Mouse (Mus musculus) G1E (cell line): Measurements from ENCODE around the gene Gzmm.

ENCODE experiments used
- CTCF ChIP-seq: IDR thresholded peaks from 2 replicates; pipeline ENCODE4 v1.5.1; 2012; ENCODE audit warnings: low read depth, low read length, inconsistent platforms, mixed read lengths
- GATA1 ChIP-seq: IDR thresholded peaks from 2 replicates; pipeline ENCODE4 v1.6.1; 2012; ENCODE audit warnings: borderline replicate concordance, low read length, inconsistent platforms, mixed read lengths
- GATA2 ChIP-seq: IDR thresholded peaks from 2 replicates; pipeline ENCODE4 v1.6.1; 2012; ENCODE audit warnings: low read depth, low read length, inconsistent platforms, borderline replicate concordance
- TAL1 ChIP-seq: conservative IDR thresholded peaks from 2 replicates; pipeline ENCODE4 v1.6.1; 2012; ENCODE audit warnings: low read depth, low read length, inconsistent platforms, mixed read lengths

DNA sequence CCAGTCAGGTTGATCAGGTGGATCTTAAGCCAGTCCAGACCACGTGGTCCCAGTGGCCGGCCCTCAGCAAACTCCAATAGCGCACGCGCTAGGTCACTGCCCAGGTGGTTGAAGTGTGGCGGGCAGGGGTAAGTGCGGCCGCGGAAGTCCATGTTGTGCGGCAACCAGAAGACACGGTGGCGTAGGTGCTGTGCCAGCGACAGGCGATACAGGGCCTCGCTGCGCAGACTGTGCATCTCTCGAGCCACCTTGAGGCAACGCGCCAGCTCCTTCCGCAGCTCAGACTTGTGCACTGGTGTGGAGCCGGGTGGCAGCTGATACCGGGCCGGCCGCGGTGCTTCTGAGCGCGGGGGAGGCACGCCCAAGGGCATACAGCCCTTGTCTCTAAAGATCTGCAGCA is 50.4 kb downstream of the Gzmm start:
- TF ChIP-seq CTCF (no peak), GATA2 (no peak), TAL1 (no peak), GATA1 (no peak)
